Comparison of ENCODE assay signal across 14 mouse cellular contexts in the genomic region with DNA sequence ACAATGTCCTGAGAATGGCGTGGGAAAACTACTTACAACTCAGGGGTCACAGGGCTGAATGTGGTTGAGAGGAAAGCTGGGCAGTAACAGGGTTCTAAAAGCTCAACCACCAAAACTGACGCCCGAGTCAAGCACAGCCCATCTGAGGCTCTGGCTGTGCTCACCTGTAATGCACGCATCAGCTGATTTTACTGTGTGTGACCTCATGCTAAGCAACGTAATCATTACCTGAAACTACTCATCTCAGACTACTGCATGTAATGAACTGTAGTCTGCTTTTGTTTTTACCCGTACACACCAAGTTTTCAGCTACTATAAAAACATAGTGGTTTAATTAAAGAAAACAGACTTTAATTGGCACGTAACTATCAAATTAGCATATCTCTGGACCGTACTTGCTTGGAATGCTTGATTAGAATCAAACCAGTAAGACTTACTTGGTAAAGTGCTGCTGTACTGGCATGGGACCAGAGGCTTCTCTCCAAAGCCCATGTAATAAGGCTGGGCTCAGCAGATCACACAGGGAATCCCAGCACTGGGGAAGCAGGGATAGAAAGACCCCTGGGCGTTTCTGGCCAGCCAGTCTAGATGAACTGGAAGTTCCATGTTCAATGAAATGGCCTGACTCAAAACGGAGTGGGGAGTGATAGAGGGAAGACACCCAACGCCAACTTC. TPM values are rescaled to one million over a fixed set of nuclear protein-coding genes. Genes with fewer than 3 reads are reported as not detected.
DNase-seq lines count a peak whose midpoint lies in the region; ATAC-seq lines count a peak whose summit lies in the region.
"Had no signal": no experiment of that assay in that cellular context is flagged by ENCODE, and none has a peak within 500 bp of the region (broad histone marks: within the 10 kb centered on the region; RNA-seq: fewer than 3 reads in every experiment).

No protein-coding gene starts in this region.

- DNase-seq in forebrain, embryonic 11.5 days (ENCODE audit: low spot score), result no peak
- DNase-seq in forebrain, embryonic 10.5 days (ENCODE audit: extremely low spot score, low spot score), result no peak
- DNase-seq in midbrain, embryonic 10.5 days (ENCODE audit: low spot score), result no peak
- no peak for DNase-seq in ovary, postnatal 36 days (ENCODE audit: low spot score)
- DNase-seq: adrenal gland, adult 8-10 months; B cell, adult 2 months; cerebellum, adult 8-10 months; heart, postnatal 36 days; thymus, postnatal 14 days had no signal

- H3K9me3 ChIP-seq in forebrain, embryonic 11.5 days (ENCODE audit: control insufficient read depth, low read length), result no peaks in the 10 kb centered on the region
- no peaks in the 10 kb centered on the region for H3K9me3 ChIP-seq in forebrain, embryonic 10.5 days
- no peaks in the 10 kb centered on the region for H3K9me3 ChIP-seq in midbrain, embryonic 12.5 days
- H3K9me3 ChIP-seq in midbrain, embryonic 10.5 days (replicated peaks), result no peaks in the 10 kb centered on the region
- no peaks in the 10 kb centered on the region for H3K9me3 ChIP-seq in forebrain, embryonic 15.5 days
- H3K9me3 ChIP-seq in midbrain, embryonic 16.5 days (replicated peaks; ENCODE audit: control insufficient read depth, low read length, poor library complexity, severe bottlenecking), result no peaks in the 10 kb centered on the region

- H3K9ac ChIP-seq in forebrain, embryonic 11.5 days (ENCODE audit: low read length), result no peak overlapping the region
- H3K9ac ChIP-seq in midbrain, embryonic 12.5 days (replicated peaks), result no peak overlapping the region
- no peak overlapping the region for H3K9ac ChIP-seq in forebrain, embryonic 15.5 days (replicated peaks)
- H3K9ac ChIP-seq in midbrain, embryonic 16.5 days (ENCODE audit: low read depth, low read length), result no peak overlapping the region

- ATAC-seq in forebrain, embryonic 11.5 days (replicated peaks; ENCODE audit: low FRiP score), result peak; percentile 65; the same call in 1 of the 2 replicates
- peak; percentile 41; the same call in 1 of the 2 replicates for ATAC-seq in midbrain, embryonic 12.5 days (ENCODE audit: low FRiP score, low read depth)
- ATAC-seq in forebrain, embryonic 15.5 days (replicated peaks), result peak; percentile 86
- ATAC-seq in midbrain, embryonic 16.5 days, result peak; percentile 23; the same call in 1 of the 2 replicates
- ATAC-seq in CD4-positive, CD25-positive, alpha-beta regulatory T cell, adult 4 months, result no peak
- ATAC-seq: lung, postnatal 0 days had no signal

- H3K4me3 ChIP-seq in forebrain, embryonic 11.5 days (ENCODE audit: low read depth, low read length), result no peak overlapping the region
- H3K4me3 ChIP-seq in forebrain, embryonic 10.5 days, result no peak overlapping the region
- H3K4me3 ChIP-seq in midbrain, embryonic 12.5 days, result no peak overlapping the region
- H3K4me3 ChIP-seq in midbrain, embryonic 10.5 days, result no peak overlapping the region
- no peak overlapping the region for H3K4me3 ChIP-seq in forebrain, embryonic 15.5 days
- no peak overlapping the region for H3K4me3 ChIP-seq in midbrain, embryonic 16.5 days (ENCODE audit: low read depth, low read length)

- no peaks in the 10 kb centered on the region for H3K36me3 ChIP-seq in forebrain, embryonic 11.5 days (ENCODE audit: control insufficient read depth, insufficient read depth, low read length)
- peaks cover 11% of the 10 kb centered on the region for H3K36me3 ChIP-seq in forebrain, embryonic 10.5 days (replicated peaks)
- peaks cover 4% of the 10 kb centered on the region; the same call in 1 of the 2 replicates for H3K36me3 ChIP-seq in midbrain, embryonic 12.5 days
- peaks cover 17% of the 10 kb centered on the region for H3K36me3 ChIP-seq in midbrain, embryonic 10.5 days
- no peaks in the 10 kb centered on the region; the same call in 1 of the 2 replicates for H3K36me3 ChIP-seq in forebrain, embryonic 15.5 days
- H3K36me3 ChIP-seq in midbrain, embryonic 16.5 days (ENCODE audit: control insufficient read depth, insufficient read depth, low read length), result no peaks in the 10 kb centered on the region

- no peaks in the 10 kb centered on the region for H3K27me3 ChIP-seq in forebrain, embryonic 11.5 days (ENCODE audit: control insufficient read depth, insufficient read depth, low read length)
- H3K27me3 ChIP-seq in forebrain, embryonic 10.5 days (ENCODE audit: poor library complexity, severe bottlenecking), result no peaks in the 10 kb centered on the region
- H3K27me3 ChIP-seq in midbrain, embryonic 12.5 days, result no peaks in the 10 kb centered on the region
- no peaks in the 10 kb centered on the region for H3K27me3 ChIP-seq in midbrain, embryonic 10.5 days (ENCODE audit: low read depth, poor library complexity, severe bottlenecking)
- no peaks in the 10 kb centered on the region for H3K27me3 ChIP-seq in forebrain, embryonic 15.5 days
- H3K27me3 ChIP-seq in midbrain, embryonic 16.5 days (ENCODE audit: control insufficient read depth, insufficient read depth, low read depth, low read length), result no peaks in the 10 kb centered on the region

- H3K27ac ChIP-seq in forebrain, embryonic 11.5 days (ENCODE audit: low read depth, low read length), result no peak overlapping the region
- no peak overlapping the region for H3K27ac ChIP-seq in forebrain, embryonic 10.5 days
- 0 out of 2 replicates have a peak overlapping the region, but pooled peaks have one; percentile 15 for H3K27ac ChIP-seq in midbrain, embryonic 12.5 days (replicated peaks)
- no peak overlapping the region for H3K27ac ChIP-seq in midbrain, embryonic 10.5 days (replicated peaks)
- no peak overlapping the region for H3K27ac ChIP-seq in forebrain, embryonic 15.5 days (replicated peaks)
- no peak overlapping the region for H3K27ac ChIP-seq in midbrain, embryonic 16.5 days (ENCODE audit: low read length)

- peaks cover 2% of the 10 kb centered on the region; the same call in 1 of the 2 replicates for H3K4me1 ChIP-seq in forebrain, embryonic 11.5 days (replicated peaks; ENCODE audit: control insufficient read depth, insufficient read depth, low read length)
- peaks cover 21% of the 10 kb centered on the region for H3K4me1 ChIP-seq in forebrain, embryonic 10.5 days
- peaks cover 14% of the 10 kb centered on the region; the same call in 1 of the 2 replicates for H3K4me1 ChIP-seq in midbrain, embryonic 12.5 days
- H3K4me1 ChIP-seq in midbrain, embryonic 10.5 days, result peaks cover 15% of the 10 kb centered on the region
- peaks cover 24% of the 10 kb centered on the region for H3K4me1 ChIP-seq in forebrain, embryonic 15.5 days
- peaks cover 13% of the 10 kb centered on the region for H3K4me1 ChIP-seq in midbrain, embryonic 16.5 days (ENCODE audit: control insufficient read depth, insufficient read depth, low read length)

- H3K4me2 ChIP-seq in forebrain, embryonic 11.5 days (ENCODE audit: low read depth, low read length, severe bottlenecking), result no peak overlapping the region
- H3K4me2 ChIP-seq in midbrain, embryonic 12.5 days (replicated peaks), result no peak overlapping the region
- H3K4me2 ChIP-seq in forebrain, embryonic 15.5 days (replicated peaks), result no peak overlapping the region
- no peak overlapping the region for H3K4me2 ChIP-seq in midbrain, embryonic 16.5 days (ENCODE audit: low read length)

- WGBS in forebrain, embryonic 11.5 days, result 64% methylated on average over 11 of the region's 11 CpGs
- WGBS in forebrain, embryonic 10.5 days, result 76% methylated on average over 11 of the region's 11 CpGs
- 69% methylated on average over 11 of the region's 11 CpGs for WGBS in midbrain, embryonic 12.5 days
- WGBS in midbrain, embryonic 10.5 days, result 80% methylated on average over 11 of the region's 11 CpGs
- WGBS in forebrain, embryonic 15.5 days, result 24% methylated on average over 11 of the region's 11 CpGs
- WGBS in midbrain, embryonic 16.5 days, result 58% methylated on average over 11 of the region's 11 CpGs

RNA-seq across cellular contexts. Expression of gene Ptpn12, which starts 22.2 kb away (rescaled TPM):
- polyA plus RNA-seq in forebrain, embryonic 11.5 days (2014; fragmentation: Nextera tagmentation; extraction: Ambion mirVana), result 24.8 and 26.1 TPM in 2 replicates
- polyA plus RNA-seq in forebrain, embryonic 10.5 days (2016; fragmentation: Nextera tagmentation; extraction: Ambion mirVana), result 23.6 and 24.5 TPM in 2 replicates
- polyA plus RNA-seq in midbrain, embryonic 12.5 days (2016; fragmentation: Nextera tagmentation; extraction: Ambion mirVana), result 30.9 and 31.3 TPM in 2 replicates
- polyA plus RNA-seq in midbrain, embryonic 10.5 days (2016; fragmentation: Nextera tagmentation; extraction: Ambion mirVana), result 22.6 and 25.1 TPM in 2 replicates
- polyA plus RNA-seq in forebrain, embryonic 15.5 days (2015; fragmentation: Nextera tagmentation; extraction: Ambion mirVana), result 28.4 and 29.2 TPM in 2 replicates
- 22.5 and 23.5 TPM in 2 replicates for polyA plus RNA-seq in midbrain, embryonic 16.5 days (2015; fragmentation: Nextera tagmentation; extraction: Ambion mirVana)
- 10 to 100 TPM in 1 of 2 experiments, 1 to 10 TPM in 1; 8.1 to 10.0 TPM for polyA plus RNA-seq in CD4-positive, CD25-positive, alpha-beta regulatory T cell, adult 4 months (2017; shearing (Covaris generic))
